Mouse (Mus musculus) cerebellum, postnatal 4 days (tissue): ENCODE results near the gene Fam210b.
A peak's percentile ranks its signal among the peaks of the same experiment; 100 is the strongest.
"Not testable (repeated sequence)": the region's sequence is repeated elsewhere in the genome, so short reads cannot be mapped to it uniquely, and the experiment has no call there.

Experiments used
- DNase-seq, 2 experiments: peaks; one replicate each; pipeline ENCODE4 v3.0.0; 2022; ENCODE audit warnings: low spot score in 2 of 2, mixed read lengths in 1 of 2

The Fam210b gene

DNA sequence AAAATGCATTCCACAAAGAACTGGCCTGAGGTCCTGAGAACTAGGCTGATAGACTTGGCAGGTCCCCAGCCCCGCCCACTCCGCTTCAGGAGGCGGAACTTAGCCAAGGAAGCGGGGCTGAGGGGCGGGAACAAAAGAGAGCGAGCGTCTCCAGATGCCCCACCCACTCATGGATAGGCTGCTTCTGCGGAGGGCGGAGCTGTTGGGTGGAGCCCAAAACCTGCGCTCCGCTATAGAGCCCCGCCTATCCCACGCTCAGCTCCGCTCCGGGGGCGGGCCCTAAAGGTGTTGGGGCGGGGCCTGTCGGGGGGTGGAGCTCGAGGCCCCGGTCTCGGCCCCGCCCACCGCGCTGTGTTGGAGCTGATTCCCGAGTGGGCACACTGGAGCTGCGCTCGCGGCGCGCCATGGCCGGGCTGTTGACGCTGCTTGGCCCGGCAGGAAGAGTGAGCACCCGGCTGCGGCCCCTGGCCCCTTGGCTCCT lies at the start of gene Fam210b:
Fam210b (plus strand) TSS at position 308 of the 481 bp plus-strand sequence.
- DNase-seq: peak; percentile 80 to 95

GRCm38 (mm10) chr2:172298083-172298482 lies 47.3 kb upstream of the Fam210b start:
- no peak for DNase-seq

DNA sequence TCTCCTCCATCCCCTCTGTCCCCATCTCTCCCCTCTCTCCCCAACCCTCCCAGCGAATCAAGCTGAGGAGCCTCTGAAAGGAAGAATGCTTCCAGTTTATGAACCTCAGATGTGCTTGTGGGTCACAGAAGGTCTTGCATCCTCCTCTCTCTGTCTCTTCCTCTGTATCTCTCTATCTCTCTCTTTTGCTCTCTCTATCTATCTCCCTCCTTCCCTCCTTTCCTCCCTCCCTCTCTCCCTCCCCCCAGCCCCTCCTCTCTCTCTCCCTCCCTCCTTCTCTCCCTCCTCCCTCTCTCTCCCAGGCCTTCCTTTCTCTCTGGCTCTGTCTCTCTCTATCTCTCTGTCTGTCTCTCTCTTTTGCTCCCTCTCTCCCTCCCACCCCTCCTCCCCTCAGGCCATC lies 46.8 kb upstream of the Fam210b start:
- no peak for DNase-seq

DNA sequence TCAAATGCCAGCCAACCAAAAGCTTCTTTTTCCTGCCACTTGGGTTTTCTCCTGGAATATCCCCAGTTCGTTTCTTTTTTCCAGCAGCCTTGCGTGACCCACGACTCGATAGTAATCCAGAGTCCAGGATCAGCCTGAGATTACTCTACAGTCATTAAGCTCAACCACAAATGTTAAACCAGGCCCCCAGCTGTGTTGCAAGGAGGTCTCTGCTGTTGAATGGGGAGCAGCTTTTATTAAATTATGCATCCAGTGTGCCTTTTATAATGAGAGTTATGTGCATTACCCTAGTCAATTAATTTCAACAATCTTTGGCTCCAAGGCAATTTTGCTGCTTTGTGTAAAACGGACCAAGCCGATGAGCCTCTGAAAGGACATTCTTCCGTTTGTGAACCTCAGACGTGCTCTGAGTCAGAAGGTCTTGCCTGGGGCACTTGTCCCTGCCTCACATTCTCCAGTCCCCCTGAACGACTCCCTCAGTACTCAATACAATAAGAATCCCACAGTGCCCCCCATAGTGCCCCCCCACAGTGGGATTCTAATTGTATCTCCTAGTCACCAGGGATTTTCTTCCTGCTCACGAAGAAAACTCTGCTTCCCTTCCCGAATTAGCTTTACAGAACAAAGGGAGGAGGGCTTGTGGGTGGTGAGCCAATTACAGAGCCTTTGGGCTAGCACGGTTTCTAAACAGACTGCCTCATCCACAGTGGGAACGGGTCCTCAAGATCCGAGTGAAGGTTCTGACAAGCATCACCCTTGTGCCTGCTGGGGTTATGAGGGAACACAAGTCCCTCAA lies 46.0 kb upstream of the Fam210b start:
- no peak for DNase-seq

- DNase-seq: no peak
These were observed 43.0 kb upstream of the Fam210b start for GRCm38 (mm10) chr2:172302396-172302795.

GRCm38 (mm10) chr2:172304118-172304708 lies 41.2 kb upstream of the Fam210b start:
- no peak for DNase-seq

- not testable (repeated sequence) for DNase-seq
These were observed 39.8 kb upstream of the Fam210b start for GRCm38 (mm10) chr2:172305546-172305945.

DNA sequence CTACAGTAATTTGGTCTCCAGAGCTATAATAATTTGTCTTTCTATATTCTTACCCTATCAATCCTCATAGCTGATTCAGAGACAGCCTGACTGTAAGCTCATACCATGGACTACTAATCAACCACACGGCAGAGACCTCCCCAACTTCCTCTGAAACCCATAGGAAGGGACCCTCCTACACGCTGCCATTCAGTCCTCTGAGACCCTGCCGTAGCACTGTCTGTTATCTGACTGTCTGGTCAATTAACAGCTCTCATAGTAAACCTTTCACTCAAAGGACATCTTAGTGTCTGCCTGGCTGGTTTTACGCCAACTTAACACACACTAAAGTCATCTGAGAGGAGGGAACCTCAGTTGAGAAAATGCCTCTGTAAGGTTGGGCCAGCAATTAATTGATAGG lies 38.8 kb upstream of the Fam210b start:
- no peak for DNase-seq

- no peak for DNase-seq
These were observed 33.6 kb upstream of the Fam210b start for GRCm38 (mm10) chr2:172311731-172312130.

DNA sequence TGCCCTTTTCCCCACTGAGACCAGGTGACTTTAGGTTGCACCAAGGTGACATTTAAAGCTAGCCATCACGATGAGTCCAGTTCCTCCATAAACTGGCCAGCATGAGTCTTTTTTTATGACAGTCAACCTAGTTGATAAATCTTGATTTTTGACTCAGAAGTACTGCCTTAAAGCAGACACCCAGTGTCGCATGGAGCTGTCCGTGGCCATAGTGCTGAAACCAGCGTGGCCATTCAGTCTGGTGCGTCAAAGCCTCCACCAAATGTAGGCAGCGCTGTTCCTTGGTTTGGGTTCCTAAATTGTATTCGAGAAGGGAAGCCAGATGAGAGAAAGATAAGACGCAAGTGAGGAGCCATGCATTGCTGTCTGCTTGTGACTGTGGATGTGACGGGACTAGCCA lies 24.5 kb upstream of the Fam210b start:
- peak; percentile 31 to 45 for DNase-seq

- no peak for DNase-seq
These were observed 17.1 kb upstream of the Fam210b start for GRCm38 (mm10) chr2:172328248-172328647.

DNA sequence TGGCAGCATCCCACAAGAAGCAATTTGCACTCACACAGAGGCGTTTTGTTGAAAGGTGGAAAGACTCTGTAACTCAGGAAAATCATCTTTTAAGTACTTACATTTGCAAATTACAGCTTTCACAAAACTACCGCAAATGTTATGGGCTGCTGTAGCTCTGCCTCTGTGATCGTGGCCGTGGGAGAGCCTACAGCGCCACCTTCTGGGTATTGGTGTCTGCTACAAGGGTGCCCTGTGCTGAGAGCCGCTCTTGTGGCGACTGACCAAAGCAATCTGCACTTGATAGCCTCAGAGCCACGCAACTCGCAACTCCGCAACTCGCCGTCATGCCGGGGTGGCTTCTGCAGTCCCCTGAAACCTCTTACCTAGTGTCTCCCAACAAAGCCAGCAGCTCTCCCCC lies 16.2 kb upstream of the Fam210b start:
- DNase-seq: peak; percentile 74 to 86

- no peak for DNase-seq
These were observed 7.0 kb upstream of the Fam210b start for GRCm38 (mm10) chr2:172338206-172338942.

- no peak for DNase-seq
These were observed 4.4 kb upstream of the Fam210b start for GRCm38 (mm10) chr2:172340936-172341335.

GRCm38 (mm10) chr2:172341606-172342005 lies 3.8 kb upstream of the Fam210b start:
- peak in 1 of 2 experiments; percentile 41 for DNase-seq

- DNase-seq: no peak
These were observed 1.6 kb upstream of the Fam210b start for GRCm38 (mm10) chr2:172343751-172344150.

DNA sequence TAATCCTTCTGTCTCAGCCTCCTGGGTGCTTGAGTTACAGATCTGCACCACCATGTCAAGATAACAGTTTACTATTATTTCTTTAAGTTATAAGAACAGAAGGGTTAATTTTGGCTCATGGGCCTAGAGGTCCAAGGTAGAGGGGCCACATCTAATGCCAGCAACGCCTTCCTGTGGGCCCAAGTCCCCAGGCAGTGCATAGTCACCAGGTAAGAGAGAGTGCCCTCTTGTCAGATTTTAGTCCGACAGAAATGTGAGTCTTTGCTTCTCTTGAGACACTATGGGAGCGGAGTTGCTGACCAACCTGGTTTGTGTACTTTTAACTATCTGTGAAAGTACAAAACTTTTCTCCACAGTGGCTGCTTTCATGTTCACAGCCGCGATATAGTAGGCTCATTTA lies 696 bp upstream of the Fam210b start:
- DNase-seq: no peak

DNA sequence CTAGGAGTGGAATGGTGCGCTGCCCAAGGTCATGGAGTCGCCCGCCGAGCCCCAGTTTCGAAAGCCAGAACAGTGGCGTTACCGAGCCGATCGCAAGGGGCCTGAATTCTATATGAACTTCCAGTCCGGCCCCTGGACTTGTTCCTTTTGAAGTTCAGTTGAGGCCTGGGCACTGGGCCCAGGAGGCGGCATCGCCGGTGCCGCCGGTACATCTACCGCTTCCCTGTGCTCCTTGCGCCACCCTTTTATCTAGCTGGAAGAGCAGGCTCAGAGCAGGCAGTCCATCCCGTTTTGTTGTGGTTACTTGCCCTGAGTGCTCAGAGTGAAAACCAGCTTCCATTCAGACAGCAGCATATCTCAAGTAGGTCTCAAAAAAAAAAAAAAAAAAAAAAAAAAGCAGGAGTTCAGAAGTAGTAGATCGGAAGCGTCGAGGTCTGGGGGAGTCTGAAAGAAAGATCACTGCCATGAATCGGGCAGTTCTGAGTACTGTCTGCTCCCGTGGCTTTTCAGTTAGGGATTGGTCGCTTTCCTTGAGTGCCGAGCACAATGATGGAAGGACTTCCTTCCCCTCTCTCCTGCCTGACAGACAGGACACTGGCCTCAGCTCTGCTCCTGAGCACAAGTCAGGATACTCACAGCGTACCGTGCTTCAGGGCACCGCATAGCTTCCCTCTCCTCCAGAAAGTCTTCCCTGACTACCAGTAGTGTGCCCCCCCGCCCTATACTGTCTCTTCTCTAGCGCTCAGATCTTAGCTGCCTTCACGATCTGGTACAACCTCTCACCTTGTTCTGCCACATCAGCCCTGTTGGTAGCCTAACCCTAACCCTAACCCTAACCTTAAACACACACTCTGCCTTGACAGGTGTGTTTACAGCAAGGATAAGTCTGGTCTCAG lies 917 bp downstream of the Fam210b start:
- DNase-seq: no peak

DNA sequence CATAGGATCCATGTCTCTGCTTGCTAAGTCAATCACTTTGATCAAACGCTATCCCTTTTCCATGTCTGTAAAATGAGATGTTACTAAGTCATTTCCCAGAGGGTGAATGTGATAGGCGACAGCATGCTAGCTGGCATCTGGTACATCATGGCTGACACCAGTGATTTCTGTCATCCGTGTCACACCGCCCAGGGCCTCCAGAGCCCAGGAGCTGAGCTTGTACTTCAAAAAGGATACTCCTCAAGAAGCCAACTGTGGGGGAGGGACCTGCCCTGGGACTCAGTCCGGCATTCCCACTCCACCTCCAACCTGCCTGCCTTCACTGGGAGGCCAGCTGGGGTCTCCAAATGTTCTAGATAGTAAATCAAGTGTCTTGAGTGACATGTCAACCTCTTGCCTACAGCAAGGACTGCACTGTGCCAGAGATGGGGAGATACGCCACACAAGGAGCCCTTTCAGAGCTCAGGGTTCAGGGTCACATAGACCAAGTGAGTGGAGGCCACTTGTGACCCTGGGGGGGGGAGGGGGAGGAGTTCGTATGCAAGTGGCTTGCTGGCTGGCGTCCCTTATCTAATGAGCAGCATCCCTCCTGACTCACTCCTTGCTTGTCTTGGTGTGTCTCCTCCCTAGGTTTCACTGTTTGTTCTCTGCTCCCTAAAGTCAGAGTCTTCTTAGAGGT lies 1.7 kb downstream of the Fam210b start:
- no peak for DNase-seq

DNA sequence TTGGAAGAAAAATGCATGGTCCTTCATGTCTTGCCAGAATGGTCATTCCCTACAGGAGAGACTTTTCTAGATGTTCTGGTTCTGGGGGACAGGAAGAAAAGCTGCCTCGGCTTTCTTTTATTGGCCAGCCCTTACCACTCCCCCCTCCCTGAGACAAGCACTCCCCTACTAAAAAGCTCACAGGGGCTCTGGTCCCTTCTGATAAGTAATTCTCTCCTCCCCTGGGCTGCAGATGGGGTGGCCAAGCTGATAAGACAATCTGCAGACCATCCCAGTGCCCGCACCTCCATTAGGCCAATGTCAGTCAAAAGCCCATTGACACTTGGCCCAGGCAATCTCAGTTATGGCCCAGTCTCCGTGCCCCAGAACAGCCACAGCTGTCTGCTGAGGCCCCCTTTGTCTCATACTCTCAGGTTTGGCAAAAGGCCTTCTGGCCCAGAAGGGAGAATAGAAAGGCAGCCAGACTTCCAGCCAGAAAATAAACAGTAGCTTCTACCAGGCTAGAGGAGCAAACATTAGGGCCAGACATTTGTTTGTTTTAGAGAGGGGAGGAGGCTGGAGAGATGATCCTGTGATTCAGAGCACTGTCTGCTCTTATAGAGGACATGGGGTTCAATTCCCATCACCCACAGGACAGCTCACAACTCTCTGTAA lies 3.1 kb downstream of the Fam210b start:
- DNase-seq: peak in 1 of 2 experiments; percentile 52
